Mouse (Mus musculus) thymus, adult 2 months (tissue): ENCODE results near the gene Cubn.

ENCODE experiments used
- CTCF ChIP-seq: fragments of 200-500 bp; IDR thresholded peaks from 2 replicates; pipeline ENCODE4 v1.5.1; 2012; ENCODE audit warnings: mild to moderate bottlenecking, control low read depth, low read length, moderate library complexity, borderline replicate concordance; ENCODE audit not compliant: control insufficient read depth, poor library complexity, insufficient read depth; ENCODE audit errors: extremely low read depth
- POLR2A ChIP-seq: fragments of 200-500 bp; IDR thresholded peaks from 2 replicates; pipeline ENCODE4 v1.6.1; 2012; ENCODE audit warnings: mild to moderate bottlenecking, low read length, control low read depth, moderate library complexity; ENCODE audit not compliant: control insufficient read depth, poor library complexity, insufficient read depth; ENCODE audit errors: extremely low read depth

- no peak for TF ChIP-seq CTCF
- no peak for TF ChIP-seq POLR2A
Measured at GRCm38 (mm10) chr2:13530639-13531038, 39.0 kb upstream of the Cubn start.
